Mouse (Mus musculus) limb, embryonic 14.5 days (tissue): ENCODE measurements at regions not wholly inside any gene's neighbourhood (a gene's known extent, or its start where the extent isn't known, plus 50 kb on each side); places are given as distances from the start of the nearest gene placed in this dataset.

Experiments
- ATAC-seq: fragments of 200-750 bp; cut with Nextera tagmentation; 2 replicates; pipeline ENCODE4 v1.8.0; 2017; ENCODE audit warnings: low read depth, moderate number of reproducible peaks, moderate TSS enrichment; ENCODE audit not compliant: low FRiP score
- DNase-seq: peaks from one replicate; pipeline ENCODE4 v3.0.0-alpha.2; 2015; ENCODE audit warnings: low spot score
- H3K27ac ChIP-seq: fragments of 300-500 bp; sonication (generic); replicated peaks from 2 replicates; pipeline ENCODE4 v1.5.1; 2014; ENCODE audit warnings: low read depth, mild to moderate bottlenecking, low read length, moderate library complexity, mixed read lengths
- H3K27me3 ChIP-seq: fragments of 300-500 bp; sonication (generic); 2 replicates; pipeline ENCODE4 v1.6.1; 2014; ENCODE audit warnings: low read length, mixed read lengths; ENCODE audit not compliant: control insufficient read depth, insufficient read depth
- H3K36me3 ChIP-seq: fragments of 300-500 bp; sonication (generic); 2 replicates; pipeline ENCODE4 v1.6.1; 2014; ENCODE audit warnings: mild to moderate bottlenecking, low read length, moderate library complexity, mixed read lengths; ENCODE audit not compliant: control insufficient read depth, insufficient read depth
- H3K4me1 ChIP-seq: fragments of 300-500 bp; sonication (generic); 2 replicates; pipeline ENCODE4 v1.6.1; 2014; ENCODE audit warnings: antibody characterized with exemption, low read length, mixed read lengths; ENCODE audit not compliant: control insufficient read depth, insufficient read depth
- H3K4me2 ChIP-seq: fragments of 300-500 bp; sonication (generic); replicated peaks from 2 replicates; pipeline ENCODE4 v1.6.1; 2014; ENCODE audit warnings: low read depth, mild to moderate bottlenecking, low read length, moderate library complexity; ENCODE audit not compliant: severe bottlenecking
- H3K4me3 ChIP-seq: fragments of 300-500 bp; sonication (generic); replicated peaks from 2 replicates; pipeline ENCODE4 v1.5.1; 2014; ENCODE audit warnings: low read length
- H3K9ac ChIP-seq: fragments of 300-500 bp; sonication (generic); 2 replicates; pipeline ENCODE4 v1.6.1; 2014; ENCODE audit warnings: mild to moderate bottlenecking, low read depth, low read length, moderate library complexity; ENCODE audit not compliant: severe bottlenecking
- H3K9me3 ChIP-seq: fragments of 300-500 bp; sonication (generic); 2 replicates; pipeline ENCODE4 v1.6.1; 2016; ENCODE audit warnings: low read length; ENCODE audit not compliant: control insufficient read depth
- POLR2A ChIP-seq: fragments of 200-500 bp; IDR thresholded peaks from 2 replicates; pipeline ENCODE4 v1.8.0; 2012; ENCODE audit warnings: inconsistent platforms, mild to moderate bottlenecking, moderate library complexity, borderline replicate concordance; ENCODE audit not compliant: insufficient read depth, insufficient read length; ENCODE audit errors: extremely low read depth
- WGBS: fragments of 180-500 bp; shearing (Covaris S2); extraction: QIAGEN DNeasy Blood & Tissue Kit; methylation state at CpG from one replicate; pipeline ENCODE4 v1.1.7; 2014; 5-methylcytosine and 5-hydroxymethylcytosine counted together

DNA sequence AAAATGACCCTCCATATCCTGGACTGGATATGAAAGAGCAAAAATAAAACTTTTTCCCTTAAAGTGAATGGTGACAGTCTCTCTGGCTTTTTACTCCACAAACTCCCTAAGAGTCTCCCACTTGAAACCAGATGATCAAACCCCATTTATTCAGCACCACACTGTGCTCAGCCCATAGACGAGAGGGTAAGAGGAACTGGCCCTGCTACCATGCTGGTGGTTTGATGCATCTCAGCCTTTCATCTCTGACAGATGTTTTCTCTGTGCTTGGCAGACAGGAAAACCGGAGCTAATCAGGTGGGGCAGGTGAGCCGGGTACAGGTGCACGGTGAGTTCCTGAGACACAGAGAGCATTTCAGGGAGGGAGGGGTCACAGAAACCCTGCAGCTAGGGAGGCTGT is 631.8 kb downstream of the Defb40 start:
- no peaks in the 10 kb centered on the region for H3K4me1 ChIP-seq
- TF ChIP-seq POLR2A = no peak
- no peak overlapping the region for H3K27ac ChIP-seq
- H3K4me3 ChIP-seq = no peak overlapping the region
- no peak overlapping the region for H3K4me2 ChIP-seq
- H3K27me3 ChIP-seq = no peaks in the 10 kb centered on the region
- 57% methylated on average over 4 of the region's 4 CpGs for WGBS
- H3K36me3 ChIP-seq = no peaks in the 10 kb centered on the region
- H3K9ac ChIP-seq = no peak overlapping the region
- H3K9me3 ChIP-seq = no peaks in the 10 kb centered on the region
- ATAC-seq (no peak), DNase-seq (no peak)

DNA sequence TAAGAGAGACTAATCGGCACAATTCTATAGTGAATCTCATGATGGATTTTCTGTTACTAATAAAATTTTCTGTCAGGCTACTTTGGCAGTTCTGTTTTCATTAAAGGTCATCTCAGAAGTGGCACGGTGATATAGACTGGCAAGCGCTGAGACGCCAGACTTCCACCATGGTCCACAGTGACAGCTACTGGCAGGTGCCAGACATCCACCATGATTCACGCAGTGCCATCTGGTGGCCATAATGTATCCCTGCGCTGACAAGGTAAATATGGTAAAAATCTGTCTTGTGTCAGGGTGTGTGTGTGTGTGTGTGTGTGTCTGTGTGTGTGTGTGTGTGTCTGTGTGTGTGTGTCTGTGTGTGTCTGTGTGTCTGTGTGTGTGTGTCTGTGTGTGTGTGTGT is 632.7 kb downstream of the Defb40 start:
- H3K9me3 ChIP-seq = no peaks in the 10 kb centered on the region
- no peak overlapping the region for H3K4me2 ChIP-seq
- no peak for ATAC-seq
- no peak overlapping the region for H3K9ac ChIP-seq
- 31% methylated on average over 6 of the region's 6 CpGs for WGBS
- no peak overlapping the region for H3K4me3 ChIP-seq
- no peaks in the 10 kb centered on the region for H3K4me1 ChIP-seq
- TF ChIP-seq POLR2A = no peak
- H3K27me3 ChIP-seq = no peaks in the 10 kb centered on the region
- DNase-seq = peak; percentile 63
- no peak overlapping the region for H3K27ac ChIP-seq
- no peaks in the 10 kb centered on the region for H3K36me3 ChIP-seq

DNA sequence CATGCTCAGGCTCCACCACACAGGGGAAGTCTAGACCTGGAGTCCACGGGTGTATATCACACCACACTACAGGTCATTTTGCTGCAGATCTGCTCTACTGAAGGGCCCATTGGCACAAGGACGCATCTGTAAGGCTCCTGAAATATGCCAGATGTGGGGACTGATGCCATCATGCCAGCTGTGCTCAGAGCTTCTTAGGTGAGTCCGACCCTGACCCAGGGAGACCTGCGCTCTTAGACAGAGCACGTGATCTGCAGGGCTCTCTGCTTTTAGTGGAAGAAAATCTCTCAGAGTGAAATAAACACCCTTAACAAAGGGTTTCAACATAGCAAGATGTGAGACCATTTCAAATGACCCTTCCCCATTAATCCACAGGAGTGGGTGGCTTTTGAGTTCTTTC is 633.2 kb downstream of the Defb40 start:
- Histone ChIP-seq H3K4me1 (no peaks in the 10 kb centered on the region), H3K9me3 (no peaks in the 10 kb centered on the region), H3K4me2 (no peak overlapping the region), H3K27ac (no peak overlapping the region), H3K36me3 (no peaks in the 10 kb centered on the region), H3K27me3 (no peaks in the 10 kb centered on the region), H3K4me3 (no peak overlapping the region), H3K9ac (no peak overlapping the region)
- ATAC-seq (no peak), DNase-seq (no peak)
- no peak for TF ChIP-seq POLR2A
- WGBS = 81% methylated on average over 5 of the region's 5 CpGs

DNA sequence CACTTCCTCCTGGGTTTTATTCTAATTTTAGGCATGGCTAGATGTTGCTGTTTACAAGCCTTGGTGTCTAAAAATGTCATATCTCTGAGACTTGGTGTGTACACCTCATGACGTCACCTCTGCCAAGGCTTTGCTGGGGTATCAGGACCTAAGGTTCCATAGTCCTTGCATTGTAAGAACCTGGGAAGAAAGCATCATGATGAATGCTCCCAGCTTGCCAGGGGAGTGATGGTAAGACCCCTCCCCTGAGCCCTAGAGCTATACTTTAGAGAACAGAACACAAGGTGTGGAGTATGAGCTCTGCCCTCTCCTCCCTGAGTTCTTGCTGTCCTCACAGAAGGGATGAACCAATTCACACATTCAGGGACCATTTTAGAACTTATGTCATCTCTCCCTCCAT is 642.5 kb downstream of the Defb40 start:
- H3K27ac ChIP-seq = no peak overlapping the region
- DNase-seq (no peak), ATAC-seq (no peak)
- no peak for TF ChIP-seq POLR2A
- H3K4me1 ChIP-seq = no peaks in the 10 kb centered on the region
- H3K9ac ChIP-seq = no peak overlapping the region
- no peaks in the 10 kb centered on the region for H3K27me3 ChIP-seq
- H3K9me3 ChIP-seq = no peaks in the 10 kb centered on the region
- no peak overlapping the region for H3K4me3 ChIP-seq
- no peak overlapping the region for H3K4me2 ChIP-seq
- 81% methylated on average over 1 of the region's 1 CpGs for WGBS
- no peaks in the 10 kb centered on the region for H3K36me3 ChIP-seq

DNA sequence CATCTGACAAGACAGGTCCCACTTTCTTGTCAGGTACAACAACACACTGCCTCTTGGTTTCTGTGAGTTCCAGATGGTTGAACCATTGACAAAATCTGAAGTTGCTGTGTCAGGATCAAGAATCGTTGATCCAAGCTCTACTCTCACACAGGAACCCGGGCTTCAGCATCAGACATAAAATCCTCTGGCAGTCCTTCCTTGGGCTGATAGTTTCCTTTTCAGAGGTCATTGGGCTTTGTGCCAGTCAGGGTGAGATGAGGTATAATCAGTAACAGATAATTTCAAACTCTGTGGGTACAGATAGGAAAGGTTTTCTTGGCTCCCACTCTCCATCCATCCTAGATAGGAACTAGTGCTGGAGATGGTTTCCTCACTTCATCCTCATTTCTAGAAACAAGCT is 649.5 kb downstream of the Defb40 start:
- Histone ChIP-seq H3K36me3 (no peaks in the 10 kb centered on the region), H3K27ac (no peak overlapping the region), H3K9ac (no peak overlapping the region), H3K27me3 (no peaks in the 10 kb centered on the region), H3K4me1 (no peaks in the 10 kb centered on the region), H3K4me3 (no peak overlapping the region), H3K9me3 (no peaks in the 10 kb centered on the region), H3K4me2 (no peak overlapping the region)
- DNase-seq (no peak), ATAC-seq (no peak)
- TF ChIP-seq POLR2A = no peak
- 84% methylated on average over 2 of the region's 2 CpGs for WGBS

DNA sequence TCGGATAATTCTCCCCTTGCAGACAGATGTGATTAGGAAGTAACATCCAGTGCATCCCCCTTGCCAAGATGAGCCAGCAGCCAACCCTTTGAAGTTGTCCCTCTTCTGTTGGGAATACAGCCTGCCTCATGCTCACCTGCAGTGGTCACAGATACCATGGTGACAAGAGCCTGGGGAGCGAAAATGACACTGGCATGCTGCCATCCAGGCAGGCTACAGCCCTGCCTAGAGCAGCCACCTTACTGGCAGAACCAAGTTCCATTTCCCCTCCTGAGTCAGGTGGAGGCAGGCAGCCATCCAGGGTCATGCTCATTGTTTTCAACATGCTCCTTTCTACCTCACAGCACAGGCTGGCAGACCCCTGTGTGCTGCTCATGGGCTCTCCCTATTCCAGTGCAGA is 661.6 kb downstream of the Defb40 start:
- H3K36me3 ChIP-seq = no peaks in the 10 kb centered on the region
- H3K9me3 ChIP-seq = no peaks in the 10 kb centered on the region
- DNase-seq = no peak
- no peak for TF ChIP-seq POLR2A
- no peaks in the 10 kb centered on the region for H3K27me3 ChIP-seq
- no peak for ATAC-seq
- H3K4me3 ChIP-seq = no peak overlapping the region
- 70% methylated on average over 2 of the region's 2 CpGs for WGBS
- no peak overlapping the region for H3K27ac ChIP-seq
- no peaks in the 10 kb centered on the region for H3K4me1 ChIP-seq
- no peak overlapping the region for H3K9ac ChIP-seq
- H3K4me2 ChIP-seq = no peak overlapping the region
